Mouse (Mus musculus) Patski (cell line): ENCODE results near the gene Itgav. TPM values are rescaled to one million over a fixed set of nuclear protein-coding genes. Genes with fewer than 3 reads are reported as not detected.
A peak's percentile ranks its signal among the peaks of the same experiment; 100 is the strongest.

Source experiments
- ATAC-seq: fragments of 100-300 bp; one replicate; pipeline ENCODE4 v1.8.0; 2021
- CTCF ChIA-PET: fragments of 350-600 bp; sonication (Branson Sonifier 250); formaldehyde crosslinking; loops from one replicate; lab custom pipeline; 2022; ENCODE audit warnings: inconsistent platforms; lab: Charles Lee
- POLR2A ChIA-PET: fragments of 350-600 bp; sonication (Branson Sonifier 250); formaldehyde crosslinking; loops from one replicate; lab custom pipeline; 2022; ENCODE audit warnings: antibody characterized with exemption, inconsistent platforms; lab: Charles Lee
- DNase-seq: peaks from one replicate; pipeline ENCODE4 v3.0.0-alpha.2; 2011; ENCODE audit warnings: low read depth, low spot score
- H3K27me3 ChIP-seq: fragments of 371-371 bp; one replicate; pipeline ENCODE4 v1.5.1; 2021
- CTCF ChIP-seq: fragments of 100-300 bp; IDR thresholded peaks from one replicate; pipeline ENCODE4 v1.5.1; 2021
- in situ Hi-C: fragments of 300-500 bp; cut with MboI; formaldehyde crosslinking; loops from 3 replicates; pipeline ENCODE4 v1.11.1; 2018; ENCODE audit warnings: low pct_unique_long_range_greater_than_20kb, mixed read lengths
- polyA plus RNA-seq: library from polyadenylated mRNA; unstranded; gene quantifications from one replicate; pipeline ENCODE4 v1.2.3, GENCODE M21; 2021

The Itgav gene
- polyA plus RNA-seq, 1 experiment from 2014 or later: 374 TPM

DNA sequence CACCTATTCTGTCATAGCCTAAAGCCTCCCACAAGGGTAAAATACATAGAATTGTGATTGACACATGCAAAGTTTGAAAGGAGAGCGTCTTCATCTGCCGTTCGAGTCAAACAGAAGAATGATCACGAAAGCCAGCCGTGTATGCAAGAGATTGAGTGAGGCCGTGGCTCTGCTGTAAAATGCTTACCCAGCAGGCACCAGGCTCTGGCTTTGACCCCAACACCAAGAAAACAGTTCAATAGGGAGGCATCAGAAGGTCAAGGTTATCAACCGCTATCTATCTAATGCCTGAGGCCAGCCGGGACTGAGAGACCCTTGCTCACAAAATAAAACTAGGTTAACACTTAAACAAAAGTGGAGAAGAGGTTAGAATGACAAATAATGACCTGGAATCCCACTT is 39.5 kb upstream of the Itgav start:
- ATAC-seq (no peak), DNase-seq (no peak)
- in situ Hi-C loops: no loop called here
- H3K27me3 ChIP-seq: no peaks in the 10 kb centered on the region
- CTCF ChIA-PET: interaction anchor here (3.8 kb wide), 1 partner anchor 12 kb away, joined by 16 read pairs; no protein-coding TSS in a partner anchor
- TF ChIP-seq CTCF: no peak
- POLR2A ChIA-PET: interaction anchor here (1.1 kb wide), 1 partner anchor 25 kb away, joined by 4 read pairs; no protein-coding TSS in a partner anchor

DNA sequence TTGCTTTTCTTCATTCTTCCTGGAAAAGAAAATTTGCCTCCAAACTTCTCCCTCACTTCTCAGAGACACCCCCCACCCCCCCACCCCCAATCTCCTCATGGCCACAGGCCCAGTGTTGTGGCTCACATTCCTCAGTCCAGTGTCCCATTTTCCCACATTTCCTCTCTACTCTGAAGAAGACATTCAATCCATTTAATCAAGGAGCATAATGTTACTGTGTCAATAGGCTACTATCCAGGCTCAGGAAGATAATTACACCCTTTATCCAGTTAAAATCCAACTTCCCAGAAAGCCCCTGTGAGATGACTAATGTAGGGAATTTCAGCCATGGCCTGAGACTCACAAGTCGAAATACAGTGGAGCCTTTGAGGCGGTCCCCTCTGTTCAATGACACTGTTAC is 33.8 kb upstream of the Itgav start:
- no peaks in the 10 kb centered on the region for H3K27me3 ChIP-seq
- no peak for DNase-seq
- ATAC-seq: peak; percentile 44
- no peak for TF ChIP-seq CTCF
- in situ Hi-C loops: no loop called here
- ChIA-PET CTCF (interaction anchor here (1.3 to 1.7 kb wide), 3 partner anchors 8 to 15 kb away, joined by 3 to 5 read pairs (median 5); no protein-coding TSS in a partner anchor), POLR2A (no interaction called here)

DNA sequence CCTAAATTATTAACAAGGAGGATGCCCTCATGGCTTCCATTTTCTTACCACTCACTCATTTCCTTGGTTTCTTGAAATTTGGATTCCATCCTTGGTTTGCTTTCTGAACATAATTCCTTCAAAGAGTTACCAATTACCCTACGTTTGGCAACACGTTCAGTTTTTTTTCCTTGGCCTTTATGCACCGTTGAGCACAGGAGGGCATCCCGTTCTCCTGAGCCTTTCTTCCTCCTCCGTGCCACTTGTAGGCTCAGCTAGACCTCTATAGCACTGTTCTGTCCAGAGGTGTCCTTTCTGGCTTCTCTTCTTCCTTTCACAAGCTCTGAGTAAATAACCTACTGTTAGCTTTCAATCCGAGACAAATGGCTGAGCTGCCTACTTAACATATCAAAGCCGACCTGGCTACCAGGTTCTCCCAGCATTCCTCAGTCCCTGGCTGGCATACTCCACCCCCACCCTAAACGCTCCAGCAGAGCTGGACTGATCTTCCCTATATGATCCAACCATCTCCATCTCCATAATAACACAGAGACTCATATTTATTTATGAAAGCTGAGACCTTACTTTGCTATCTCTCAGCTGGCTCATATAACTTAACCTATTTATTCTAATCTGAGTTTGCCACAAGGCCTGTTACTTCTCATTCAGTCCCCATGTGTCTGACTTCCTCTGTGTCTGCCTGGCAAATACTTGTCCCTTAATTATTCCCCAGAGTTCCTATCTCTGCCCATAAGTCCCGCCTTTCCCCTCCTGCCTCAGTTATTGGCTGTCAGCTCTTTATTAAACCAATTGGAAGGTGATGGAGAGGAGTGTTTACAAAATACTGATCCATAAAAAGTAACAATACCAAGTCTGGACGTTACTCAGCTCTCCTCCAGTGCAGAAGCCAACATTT is 31.3 kb upstream of the Itgav start:
- CTCF ChIA-PET: interaction anchor here (1.1 to 1.5 kb wide), 5 partner anchors 9 to 15 kb away, joined by 3 to 5 read pairs (median 3); no protein-coding TSS in a partner anchor
- peak; percentile 47 for ATAC-seq
- no peak for TF ChIP-seq CTCF
- POLR2A ChIA-PET: interaction anchor here (0.6 kb wide), 1 partner anchor 10 kb away, joined by 4 read pairs; no protein-coding TSS in a partner anchor
- in situ Hi-C loops: no loop called here
- no peaks in the 10 kb centered on the region for H3K27me3 ChIP-seq
- DNase-seq: no peak

GRCm38 (mm10) chr2:83694061-83694460 is 30.1 kb upstream of the Itgav start:
- no peaks in the 10 kb centered on the region for H3K27me3 ChIP-seq
- in situ Hi-C loops: no loop called here
- POLR2A ChIA-PET: no interaction called here
- DNase-seq: no peak
- CTCF ChIA-PET: no interaction called here
- ATAC-seq: no peak
- TF ChIP-seq CTCF: no peak

DNA sequence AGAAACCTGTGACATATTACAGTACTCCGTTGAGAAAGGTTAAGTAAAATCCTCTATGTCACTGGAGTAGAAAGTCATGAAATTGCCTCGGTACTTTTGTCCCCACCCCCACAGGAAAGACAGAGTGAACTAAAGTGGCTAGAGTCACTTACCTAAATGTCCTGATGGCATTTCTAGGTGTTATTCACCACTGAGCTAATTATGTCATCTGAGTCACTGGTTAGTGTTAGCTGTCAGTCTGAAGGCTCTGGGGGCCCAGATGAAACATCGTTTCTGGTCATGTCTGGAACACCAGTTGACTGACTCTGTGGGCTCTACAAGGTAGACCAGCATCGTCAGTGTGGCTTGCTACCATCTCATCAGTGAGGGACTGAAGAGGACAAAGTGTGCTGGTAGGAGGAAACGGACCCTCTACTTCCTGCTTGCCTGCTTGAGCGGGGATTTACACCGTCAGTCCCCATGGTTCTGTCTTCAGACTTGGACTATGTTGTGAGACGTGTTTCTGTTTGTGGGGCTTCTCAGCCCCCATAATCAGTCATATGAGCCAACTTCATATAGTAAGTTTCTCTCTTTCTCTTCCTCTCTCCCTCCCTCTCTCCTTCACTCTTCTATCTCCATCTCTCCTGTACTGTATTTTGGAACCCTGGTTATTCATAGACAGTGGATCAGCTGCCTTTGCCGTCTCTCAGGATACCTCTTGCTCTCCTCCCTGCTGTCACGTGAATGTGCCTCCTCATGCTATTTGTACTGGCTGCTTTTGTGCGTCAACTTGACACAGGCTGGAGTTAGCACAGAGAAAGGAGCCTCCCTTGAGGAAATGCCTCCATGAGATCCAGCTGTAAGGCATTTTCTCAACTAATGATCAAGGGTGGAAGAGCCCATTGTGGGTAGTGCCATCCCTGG is 28.6 kb upstream of the Itgav start:
- POLR2A ChIA-PET: no interaction called here
- in situ Hi-C loops: no loop called here
- no peak for TF ChIP-seq CTCF
- H3K27me3 ChIP-seq: no peaks in the 10 kb centered on the region
- ATAC-seq: no peak
- CTCF ChIA-PET: interaction anchor here (0.6 to 1.1 kb wide), 2 partner anchors 8 to 14 kb away, joined by 3 read pairs; no protein-coding TSS in a partner anchor
- DNase-seq: no peak

DNA sequence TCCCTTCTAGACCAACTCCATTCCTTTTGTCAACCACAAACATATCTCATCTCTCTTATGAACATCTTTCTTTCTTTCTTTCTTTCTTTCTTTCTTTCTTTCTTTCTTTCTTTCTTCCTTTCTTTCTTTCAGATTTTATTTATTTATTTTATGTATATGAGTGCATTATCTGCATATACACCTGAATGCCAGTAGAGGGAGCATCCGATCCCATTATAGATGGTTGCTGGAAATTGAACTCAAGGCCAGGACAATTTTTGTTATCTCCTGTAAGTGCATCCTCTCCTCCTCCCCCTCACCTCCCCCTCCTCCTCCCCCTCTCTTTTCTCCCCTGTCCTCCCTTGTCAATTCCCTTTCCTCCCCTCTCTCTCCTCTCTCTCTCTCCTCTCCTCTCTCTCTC is 25.7 kb upstream of the Itgav start:
- in situ Hi-C loops: no loop called here
- TF ChIP-seq CTCF: peak; percentile 16
- no peaks in the 10 kb centered on the region for H3K27me3 ChIP-seq
- DNase-seq (no peak), ATAC-seq (no peak)
- CTCF ChIA-PET: no interaction called here
- POLR2A ChIA-PET: no interaction called here

DNA sequence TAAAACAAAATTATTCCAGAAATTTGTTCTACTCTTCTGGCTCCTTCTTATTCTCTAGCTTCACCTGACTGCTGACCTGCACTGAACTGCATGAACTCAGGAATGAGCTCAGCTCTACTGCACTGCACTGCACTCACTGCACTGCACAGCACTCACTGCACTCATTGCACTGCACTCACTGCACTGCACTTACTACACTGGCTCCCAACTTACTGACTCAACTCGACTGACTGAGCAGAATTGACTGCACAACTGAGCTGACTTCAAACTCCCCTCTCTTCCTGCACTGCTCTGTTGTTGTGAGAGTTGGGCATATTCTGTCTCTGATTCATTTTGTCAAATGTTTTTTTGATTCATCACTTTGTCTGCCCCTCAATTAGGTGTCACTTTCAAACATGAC is 24.9 kb upstream of the Itgav start:
- ChIA-PET POLR2A (no interaction called here), CTCF (no interaction called here)
- in situ Hi-C loops: no loop called here
- DNase-seq (no peak), ATAC-seq (peak; percentile 66)
- no peaks in the 10 kb centered on the region for H3K27me3 ChIP-seq
- no peak for TF ChIP-seq CTCF

DNA sequence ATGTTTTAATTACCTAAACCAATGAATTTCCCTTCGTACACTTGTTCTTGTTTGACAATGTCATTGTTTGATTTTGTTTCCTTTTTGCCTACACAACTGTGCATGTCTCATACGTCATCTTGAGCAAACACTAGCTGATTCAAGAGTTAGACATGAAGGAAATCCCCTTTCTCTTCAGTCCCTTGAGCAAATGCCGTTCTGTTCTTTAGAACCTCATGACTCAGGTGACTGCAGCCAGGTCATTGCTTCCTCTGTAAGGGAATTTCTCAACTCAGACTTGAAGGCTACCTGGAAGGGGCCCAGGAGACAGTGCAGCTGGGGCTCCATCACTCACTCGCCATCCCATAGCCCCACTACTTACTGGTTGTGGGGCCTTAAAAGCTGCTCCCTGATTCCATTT is 23.5 kb upstream of the Itgav start:
- no peaks in the 10 kb centered on the region for H3K27me3 ChIP-seq
- DNase-seq: no peak
- peak; percentile 33 for ATAC-seq
- POLR2A ChIA-PET: no interaction called here
- in situ Hi-C loops: no loop called here
- TF ChIP-seq CTCF: no peak
- CTCF ChIA-PET: interaction anchor here (0.9 to 1.2 kb wide), 2 partner anchors 18 to 20 kb away, joined by 3 read pairs; no protein-coding TSS in a partner anchor

- TF ChIP-seq CTCF: no peak
- ATAC-seq (no peak), DNase-seq (no peak)
- CTCF ChIA-PET: no interaction called here
- POLR2A ChIA-PET: no interaction called here
- in situ Hi-C loops: no loop called here
- no peaks in the 10 kb centered on the region for H3K27me3 ChIP-seq
Observed at GRCm38 (mm10) chr2:83702411-83702810, 21.8 kb upstream of the Itgav start.

DNA sequence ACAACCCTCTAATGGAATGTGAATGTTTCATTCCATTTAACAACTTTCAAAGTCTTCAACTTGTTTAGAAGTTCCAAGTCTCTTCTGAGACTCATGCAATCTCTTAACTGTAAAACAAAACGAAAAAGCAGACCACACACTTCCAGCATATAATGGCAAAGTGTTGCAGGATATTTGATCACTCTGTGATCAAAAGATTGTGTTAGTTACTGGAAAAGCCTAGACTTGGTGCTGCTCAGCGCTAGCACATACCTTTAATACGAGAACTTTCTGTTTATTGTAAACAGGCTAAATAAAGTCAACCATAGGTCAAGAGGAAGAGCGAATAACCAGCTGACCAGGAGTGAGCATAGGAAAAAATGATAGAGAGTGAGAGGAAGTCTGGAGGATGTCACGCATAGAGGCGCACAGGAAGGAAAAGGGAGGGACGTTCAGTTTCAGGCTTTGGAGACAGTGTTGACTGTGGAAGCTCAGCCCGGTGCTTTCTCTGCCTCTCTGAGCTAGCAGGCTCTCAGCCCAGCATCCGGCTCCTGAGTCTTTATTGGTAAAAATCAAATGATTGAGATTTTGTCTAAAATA is 18.5 kb upstream of the Itgav start:
- in situ Hi-C loops: no loop called here
- POLR2A ChIA-PET: no interaction called here

More for the DNA sequence above, 18.5 kb upstream of the Itgav start:
- ATAC-seq (no peak), DNase-seq (no peak)
- no peaks in the 10 kb centered on the region for H3K27me3 ChIP-seq
- CTCF ChIA-PET: interaction anchor here (1.0 to 3.5 kb wide), 6 partner anchors 13 to 66 kb away, joined by 3 to 10 read pairs (median 4); no protein-coding TSS in a partner anchor
- TF ChIP-seq CTCF: no peak
